Mouse (Mus musculus): Measurements from ENCODE around the gene Rad51ap1.
A peak's percentile ranks its signal among the peaks of the same experiment; 100 is the strongest.

Gene Rad51ap1

GRCm38 (mm10) chr6:126939487-126940171, at the start of gene Rad51ap1, which contains the start of gene D6Wsu163e:
Gene Rad51ap1 (minus strand): TSS chr6:126939587.
Gene D6Wsu163e (plus strand): TSS chr6:126939962.
- peak; percentile 89 to 92 for DNase-seq (ENCODE audit: low spot score in 2 of 2)

GRCm38 (mm10) chr6:126981539-126982234, 42.3 kb upstream of the Rad51ap1 start:
- DNase-seq (ENCODE audit: low spot score in 2 of 2) = no peak

- DNase-seq (ENCODE audit: low spot score in 2 of 2) = no peak
Measured at GRCm38 (mm10) chr6:126966241-126967026, 27.0 kb upstream of the Rad51ap1 start.

- DNase-seq (ENCODE audit: low spot score in 2 of 2) = no peak
Measured at GRCm38 (mm10) chr6:126963426-126963825, 24.0 kb upstream of the Rad51ap1 start.

GRCm38 (mm10) chr6:126962709-126963108, 23.3 kb upstream of the Rad51ap1 start:
- DNase-seq (ENCODE audit: low spot score in 2 of 2) = no peak

- DNase-seq (ENCODE audit: low spot score in 2 of 2) = no peak
Measured at GRCm38 (mm10) chr6:126961371-126962018, 22.1 kb upstream of the Rad51ap1 start.

GRCm38 (mm10) chr6:126955734-126956133, 16.3 kb upstream of the Rad51ap1 start:
- peak; percentile 42 to 69 for DNase-seq (ENCODE audit: low spot score in 2 of 2)

GRCm38 (mm10) chr6:126948336-126948735, 8.9 kb upstream of the Rad51ap1 start:
- DNase-seq (ENCODE audit: low spot score in 2 of 2) = no peak

- DNase-seq (ENCODE audit: low spot score in 2 of 2) = no peak
Measured at GRCm38 (mm10) chr6:126940451-126940850, 1.1 kb upstream of the Rad51ap1 start.

GRCm38 (mm10) chr6:126938853-126939486, 417 bp downstream of the Rad51ap1 start:
- DNase-seq (ENCODE audit: low spot score in 2 of 2) = no peak

- no peak for DNase-seq (ENCODE audit: low spot score in 2 of 2)
Measured at GRCm38 (mm10) chr6:126938047-126938446, 1.3 kb downstream of the Rad51ap1 start.

- DNase-seq (ENCODE audit: low spot score in 2 of 2) = no peak
Measured at GRCm38 (mm10) chr6:126932896-126933295, 6.5 kb downstream of the Rad51ap1 start.

- DNase-seq (ENCODE audit: low spot score in 2 of 2) = peak in 1 of 2 experiments; percentile 6
Measured at GRCm38 (mm10) chr6:126921111-126921881, 18.1 kb downstream of the Rad51ap1 start, which contains the start of gene Dyrk4. Gene Dyrk4 (minus strand): TSS chr6:126921839.

- no peak for DNase-seq (ENCODE audit: low spot score in 2 of 2)
Measured at GRCm38 (mm10) chr6:126914928-126915327, 24.5 kb downstream of the Rad51ap1 start.

- no peak for DNase-seq (ENCODE audit: low spot score in 2 of 2)
Measured at GRCm38 (mm10) chr6:126910727-126911126, 28.7 kb downstream of the Rad51ap1 start.

- no peak for DNase-seq (ENCODE audit: low spot score in 2 of 2)
Measured at GRCm38 (mm10) chr6:126907876-126908275, 31.5 kb downstream of the Rad51ap1 start.

- no peak for DNase-seq (ENCODE audit: low spot score in 2 of 2)
Measured at GRCm38 (mm10) chr6:126907378-126907777, 32.0 kb downstream of the Rad51ap1 start.

GRCm38 (mm10) chr6:126877118-126877517, 62.3 kb downstream of the Rad51ap1 start:
- DNase-seq (ENCODE audit: low spot score in 2 of 2) = no peak
